Mouse (Mus musculus) forebrain, embryonic 13.5 days (tissue): ENCODE data around the gene Atpaf2. TPM values are rescaled to one million over a fixed set of nuclear protein-coding genes. Genes with fewer than 3 reads are reported as not detected.
A peak's percentile ranks its signal among the peaks of the same experiment; 100 is the strongest.
"Not testable (repeated sequence)": the region's sequence is repeated elsewhere in the genome, so short reads cannot be mapped to it uniquely, and the experiment has no call there.

Source experiments
- ATAC-seq: fragments of 200-750 bp; cut with Nextera tagmentation; 2 replicates; pipeline ENCODE4 v1.8.0; 2017
- H3K27ac ChIP-seq: fragments of 300-500 bp; sonication (generic); 2 replicates; pipeline ENCODE4 v1.5.1; 2015; ENCODE audit warnings: inconsistent platforms, mild to moderate bottlenecking, moderate library complexity
- H3K27me3 ChIP-seq: fragments of 300-500 bp; sonication (generic); 2 replicates; pipeline ENCODE4 v1.6.1; 2015; ENCODE audit warnings: mild to moderate bottlenecking, inconsistent platforms
- H3K36me3 ChIP-seq: fragments of 300-500 bp; sonication (generic); 2 replicates; pipeline ENCODE4 v1.6.1; 2015; ENCODE audit warnings: mild to moderate bottlenecking, inconsistent platforms; ENCODE audit not compliant: poor library complexity, severe bottlenecking
- H3K4me1 ChIP-seq: fragments of 300-500 bp; sonication (generic); 2 replicates; pipeline ENCODE4 v1.6.1; 2015; ENCODE audit warnings: inconsistent platforms
- H3K4me2 ChIP-seq: fragments of 300-500 bp; sonication (generic); 2 replicates; pipeline ENCODE4 v1.6.1; 2015; ENCODE audit warnings: inconsistent platforms, mild to moderate bottlenecking, moderate library complexity
- H3K4me3 ChIP-seq: fragments of 300-500 bp; sonication (generic); 2 replicates; pipeline ENCODE4 v1.5.1; 2015; ENCODE audit warnings: mild to moderate bottlenecking, inconsistent platforms
- H3K9ac ChIP-seq: fragments of 300-500 bp; sonication (generic); 2 replicates; pipeline ENCODE4 v1.6.1; 2015; ENCODE audit warnings: mild to moderate bottlenecking, inconsistent platforms
- H3K9me3 ChIP-seq: fragments of 300-500 bp; sonication (generic); replicated peaks from 2 replicates; pipeline ENCODE4 v1.6.1; 2016; ENCODE audit warnings: inconsistent platforms
- WGBS: fragments of 180-500 bp; shearing (Covaris S2); methylation state at CpG from one replicate; pipeline ENCODE4 v1.1.7; 2015; 5-methylcytosine and 5-hydroxymethylcytosine counted together
- polyA plus RNA-seq: library from polyadenylated mRNA; unstranded; fragments of >200 nt; fragmentation: Nextera tagmentation; extraction: Ambion mirVana; gene quantifications from 2 replicates; pipeline ENCODE4 v1.2.1, GENCODE M21; 2015

Atpaf2 gene
- polyA plus RNA-seq: 45.4 and 46.8 TPM in 2 replicates

GRCm38 (mm10) chr11:60417717-60418472, at the start of gene Atpaf2:
Gene Atpaf2, minus strand, starts transcription at chr11:60418457.
- Histone ChIP-seq H3K27me3 (no peaks in the 10 kb centered on the region), H3K4me1 (peaks cover 47% of the 10 kb centered on the region), H3K36me3 (no peaks in the 10 kb centered on the region), H3K9ac (peak within 1 kb of the TSS; percentile 94), H3K4me2 (peak within 1 kb of the TSS; percentile 95), H3K4me3 (peak within 1 kb of the TSS; percentile 86), H3K27ac (peak within 1 kb of the TSS; percentile 82), H3K9me3 (no peaks in the 10 kb centered on the region)
- WGBS: under 1% methylated on average over 39 of the region's 39 CpGs
- ATAC-seq: peak; percentile 48

GRCm38 (mm10) chr11:60465943-60466380, 47.7 kb upstream of the Atpaf2 start:
- no peaks in the 10 kb centered on the region for H3K4me1 ChIP-seq
- no peak overlapping the region for H3K4me2 ChIP-seq
- no peaks in the 10 kb centered on the region for H3K9me3 ChIP-seq
- H3K9ac ChIP-seq: no peak overlapping the region
- H3K36me3 ChIP-seq: peaks cover 96% of the 10 kb centered on the region
- no peaks in the 10 kb centered on the region for H3K27me3 ChIP-seq
- no peak overlapping the region for H3K4me3 ChIP-seq
- ATAC-seq: no peak
- no peak overlapping the region for H3K27ac ChIP-seq
- WGBS: 98% methylated on average over 2 of the region's 2 CpGs

- ATAC-seq: no peak
- Histone ChIP-seq H3K4me1 (peaks cover 18% of the 10 kb centered on the region), H3K27ac (no peak overlapping the region), H3K36me3 (peaks cover 69% of the 10 kb centered on the region), H3K4me3 (no peak overlapping the region), H3K9ac (no peak overlapping the region), H3K9me3 (no peaks in the 10 kb centered on the region), H3K27me3 (no peaks in the 10 kb centered on the region), H3K4me2 (no peak overlapping the region)
- 94% methylated on average over 1 of the region's 1 CpGs for WGBS
These were observed 39.7 kb upstream of the Atpaf2 start for GRCm38 (mm10) chr11:60457973-60458372.

- H3K36me3 ChIP-seq: peaks cover 37% of the 10 kb centered on the region
- H3K4me2 ChIP-seq: peak overlapping the region; percentile 97
- no peaks in the 10 kb centered on the region for H3K27me3 ChIP-seq
- peak overlapping the region; percentile 10 for H3K27ac ChIP-seq
- 0% methylated on average over 17 of the region's 17 CpGs for WGBS
- ATAC-seq: no peak; the same call in 1 of the 2 replicates
- no peaks in the 10 kb centered on the region for H3K9me3 ChIP-seq
- H3K4me1 ChIP-seq: peaks cover 18% of the 10 kb centered on the region
- peak overlapping the region; percentile 88 for H3K9ac ChIP-seq
- peak overlapping the region; percentile 84 for H3K4me3 ChIP-seq
These were observed 36.5 kb upstream of the Atpaf2 start for GRCm38 (mm10) chr11:60454745-60455087.

- 4% methylated on average over 27 of the region's 27 CpGs for WGBS
- peak within 1 kb of the TSS; percentile 97 for H3K4me2 ChIP-seq
- peaks cover 18% of the 10 kb centered on the region for H3K4me1 ChIP-seq
- peak within 1 kb of the TSS; percentile 84 for H3K4me3 ChIP-seq
- H3K9me3 ChIP-seq: no peaks in the 10 kb centered on the region
- no peaks in the 10 kb centered on the region for H3K27me3 ChIP-seq
- peaks cover 32% of the 10 kb centered on the region for H3K36me3 ChIP-seq
- peak; percentile 97 for ATAC-seq
- H3K9ac ChIP-seq: peak within 1 kb of the TSS; percentile 88
- peak within 1 kb of the TSS; percentile 10 for H3K27ac ChIP-seq
These were observed 36.0 kb upstream of the Atpaf2 start, which contains the start of gene Drg2 for GRCm38 (mm10) chr11:60454080-60454744. Gene Drg2, plus strand, starts transcription at chr11:60454591.

GRCm38 (mm10) chr11:60444007-60444406, 25.8 kb upstream of the Atpaf2 start:
- ATAC-seq: no peak
- 82% methylated on average over 4 of the region's 4 CpGs for WGBS
- Histone ChIP-seq H3K4me1 (no peaks in the 10 kb centered on the region), H3K4me3 (no peak overlapping the region), H3K27me3 (no peaks in the 10 kb centered on the region), H3K27ac (no peak overlapping the region), H3K9me3 (no peaks in the 10 kb centered on the region), H3K36me3 (peaks cover 36% of the 10 kb centered on the region), H3K4me2 (no peak overlapping the region), H3K9ac (no peak overlapping the region)

- Histone ChIP-seq H3K27ac (no peak overlapping the region), H3K36me3 (peaks cover 45% of the 10 kb centered on the region), H3K4me1 (no peaks in the 10 kb centered on the region), H3K4me2 (no peak overlapping the region), H3K9me3 (no peaks in the 10 kb centered on the region), H3K27me3 (no peaks in the 10 kb centered on the region), H3K9ac (no peak overlapping the region), H3K4me3 (no peak overlapping the region)
- ATAC-seq: no peak
- 85% methylated on average over 6 of the region's 6 CpGs for WGBS
These were observed 24.6 kb upstream of the Atpaf2 start for GRCm38 (mm10) chr11:60442896-60443295.

- no peak overlapping the region for H3K4me3 ChIP-seq
- H3K27ac ChIP-seq: no peak overlapping the region
- no peaks in the 10 kb centered on the region for H3K27me3 ChIP-seq
- peaks cover 66% of the 10 kb centered on the region for H3K36me3 ChIP-seq
- H3K4me2 ChIP-seq: no peak overlapping the region
- no peak overlapping the region for H3K9ac ChIP-seq
- no peaks in the 10 kb centered on the region for H3K9me3 ChIP-seq
- H3K4me1 ChIP-seq: no peaks in the 10 kb centered on the region
- 55% methylated on average over 7 of the region's 7 CpGs for WGBS
- no peak for ATAC-seq
These were observed 21.9 kb upstream of the Atpaf2 start for GRCm38 (mm10) chr11:60440176-60440575.

GRCm38 (mm10) chr11:60439621-60440020, 21.4 kb upstream of the Atpaf2 start:
- H3K9me3 ChIP-seq, H3K4me3 ChIP-seq, H3K27me3 ChIP-seq, H3K4me1 ChIP-seq, H3K4me2 ChIP-seq, H3K9ac ChIP-seq, ATAC-seq, H3K27ac ChIP-seq: not testable (repeated sequence)
- 14% methylated on average over 1 of the region's 1 CpGs for WGBS
- H3K36me3 ChIP-seq: peaks cover 71% of the 10 kb centered on the region

- Histone ChIP-seq H3K4me1 (no peaks in the 10 kb centered on the region), H3K9ac (no peak overlapping the region), H3K4me3 (no peak overlapping the region), H3K9me3 (no peaks in the 10 kb centered on the region), H3K27ac (no peak overlapping the region), H3K36me3 (peaks cover 70% of the 10 kb centered on the region), H3K27me3 (no peaks in the 10 kb centered on the region), H3K4me2 (no peak overlapping the region)
- no peak for ATAC-seq
- 94% methylated on average over 3 of the region's 3 CpGs for WGBS
These were observed 18.4 kb upstream of the Atpaf2 start for GRCm38 (mm10) chr11:60436618-60437017.

- no peaks in the 10 kb centered on the region for H3K9me3 ChIP-seq
- H3K4me2 ChIP-seq: no peak overlapping the region
- H3K27me3 ChIP-seq: no peaks in the 10 kb centered on the region
- H3K9ac ChIP-seq: no peak overlapping the region
- H3K4me1 ChIP-seq: no peaks in the 10 kb centered on the region
- peaks cover 61% of the 10 kb centered on the region for H3K36me3 ChIP-seq
- H3K4me3 ChIP-seq: no peak overlapping the region
- ATAC-seq: no peak
- WGBS: 97% methylated on average over 1 of the region's 1 CpGs
- H3K27ac ChIP-seq: no peak overlapping the region
These were observed 16.9 kb upstream of the Atpaf2 start for GRCm38 (mm10) chr11:60435133-60435532.

- Histone ChIP-seq H3K36me3 (peaks cover 61% of the 10 kb centered on the region), H3K4me1 (no peaks in the 10 kb centered on the region)
- no peak for ATAC-seq
These were observed 15.2 kb upstream of the Atpaf2 start for GRCm38 (mm10) chr11:60433501-60433900.

More at GRCm38 (mm10) chr11:60433501-60433900, 15.2 kb upstream of the Atpaf2 start:
- Histone ChIP-seq H3K4me3 (no peak overlapping the region), H3K27me3 (no peaks in the 10 kb centered on the region), H3K27ac (no peak overlapping the region), H3K9me3 (no peaks in the 10 kb centered on the region), H3K4me2 (no peak overlapping the region), H3K9ac (no peak overlapping the region)
